Mouse (Mus musculus): ENCODE data around the gene Nup160. TPM values are rescaled to one million over a fixed set of nuclear protein-coding genes. Genes with fewer than 3 reads are reported as not detected.

Gene Nup160
- polyA plus RNA-seq, 1 experiment from 2014 or later = 26.8 TPM

GRCm38 (mm10) chr2:90749676-90750459 is 72.9 kb downstream of the Nup160 start:
- H3K4me3 ChIP-seq (replicated peaks) = no peak overlapping the region
- H3K4me1 ChIP-seq (replicated peaks) = peaks cover 35% of the 10 kb centered on the region
- H3K27me3 ChIP-seq = no peaks in the 10 kb centered on the region
- ATAC-seq = no peak
- H3K4me2 ChIP-seq (replicated peaks) = no peak overlapping the region
- peak overlapping the region; percentile 28; the same call in 1 of the 2 replicates for H3K9ac ChIP-seq (replicated peaks)
- H3K27ac ChIP-seq = no peak overlapping the region
- H3K36me3 ChIP-seq = peaks cover 55% of the 10 kb centered on the region
- WGBS = 77% methylated on average over 6 of the region's 6 CpGs
- H3K9me3 ChIP-seq = no peaks in the 10 kb centered on the region

- 93% methylated on average over 2 of the region's 2 CpGs for WGBS
- no peak overlapping the region for H3K4me2 ChIP-seq (replicated peaks)
- no peak overlapping the region for H3K4me3 ChIP-seq (replicated peaks)
- H3K4me1 ChIP-seq (replicated peaks) = peaks cover 16% of the 10 kb centered on the region
- no peak overlapping the region for H3K27ac ChIP-seq
- ATAC-seq = no peak
- H3K36me3 ChIP-seq = peaks cover 76% of the 10 kb centered on the region
- H3K9me3 ChIP-seq = no peaks in the 10 kb centered on the region
- H3K27me3 ChIP-seq = no peaks in the 10 kb centered on the region
- H3K9ac ChIP-seq (replicated peaks) = no peak overlapping the region
Measured at GRCm38 (mm10) chr2:90753565-90753964, 76.5 kb downstream of the Nup160 start.

GRCm38 (mm10) chr2:90754188-90754587 is 77.2 kb downstream of the Nup160 start:
- H3K9ac ChIP-seq (replicated peaks) = no peak overlapping the region
- WGBS = 98% methylated on average over 3 of the region's 3 CpGs
- ATAC-seq = no peak
- peaks cover 83% of the 10 kb centered on the region for H3K36me3 ChIP-seq
- peaks cover 10% of the 10 kb centered on the region for H3K4me1 ChIP-seq (replicated peaks)
- H3K4me3 ChIP-seq (replicated peaks) = no peak overlapping the region
- H3K27ac ChIP-seq = no peak overlapping the region
- no peaks in the 10 kb centered on the region for H3K27me3 ChIP-seq
- H3K9me3 ChIP-seq = no peaks in the 10 kb centered on the region
- no peak overlapping the region for H3K4me2 ChIP-seq (replicated peaks)

- H3K9me3 ChIP-seq = no peaks in the 10 kb centered on the region
- H3K4me1 ChIP-seq (replicated peaks) = no peaks in the 10 kb centered on the region
- no peak overlapping the region for H3K9ac ChIP-seq (replicated peaks)
- no peak overlapping the region for H3K4me3 ChIP-seq (replicated peaks)
- ATAC-seq = no peak
- WGBS = 87% methylated on average over 3 of the region's 3 CpGs
- peaks cover 86% of the 10 kb centered on the region for H3K36me3 ChIP-seq
- no peaks in the 10 kb centered on the region for H3K27me3 ChIP-seq
- no peak overlapping the region for H3K4me2 ChIP-seq (replicated peaks)
- H3K27ac ChIP-seq = no peak overlapping the region
Measured at GRCm38 (mm10) chr2:90765123-90765522, 88.1 kb downstream of the Nup160 start.

- no peak overlapping the region for H3K9ac ChIP-seq (replicated peaks)
- H3K9me3 ChIP-seq = no peaks in the 10 kb centered on the region
- no peak overlapping the region for H3K4me3 ChIP-seq (replicated peaks)
- H3K27me3 ChIP-seq = peaks cover 12% of the 10 kb centered on the region
- H3K4me2 ChIP-seq (replicated peaks) = no peak overlapping the region
- no peak overlapping the region for H3K27ac ChIP-seq
- ATAC-seq = no peak
- H3K4me1 ChIP-seq (replicated peaks) = peaks cover 14% of the 10 kb centered on the region
- H3K36me3 ChIP-seq = peaks cover 44% of the 10 kb centered on the region
- WGBS = 41% methylated on average over 3 of the region's 3 CpGs
Measured at GRCm38 (mm10) chr2:90781323-90781722, 104.3 kb downstream of the Nup160 start.

GRCm38 (mm10) chr2:90781938-90782337 is 104.9 kb downstream of the Nup160 start:
- Histone ChIP-seq H3K4me3 (replicated peaks) (no peak overlapping the region), H3K36me3 (peaks cover 39% of the 10 kb centered on the region), H3K27ac (no peak overlapping the region), H3K27me3 (peaks cover 12% of the 10 kb centered on the region), H3K4me1 (replicated peaks) (peaks cover 14% of the 10 kb centered on the region), H3K9me3 (no peaks in the 10 kb centered on the region), H3K9ac (replicated peaks) (no peak overlapping the region), H3K4me2 (replicated peaks) (no peak overlapping the region)
- no peak for ATAC-seq
- 35% methylated on average over 2 of the region's 2 CpGs for WGBS

GRCm38 (mm10) chr2:90782458-90782857 is 105.4 kb downstream of the Nup160 start, which contains the start of gene Agbl2:
Gene Agbl2, plus strand, starts transcription at chr2:90782727.
- H3K4me1 ChIP-seq (replicated peaks) = peaks cover 14% of the 10 kb centered on the region
- peak within 1 kb of the TSS; percentile 29 for H3K4me3 ChIP-seq (replicated peaks)
- H3K9ac ChIP-seq (replicated peaks) = peak within 1 kb of the TSS; percentile 46
- peak; percentile 69 for ATAC-seq
- WGBS = 6% methylated on average over 11 of the region's 11 CpGs
- H3K27ac ChIP-seq = no peak within 1 kb of the TSS
- peak within 1 kb of the TSS; percentile 56 for H3K4me2 ChIP-seq (replicated peaks)
- no peaks in the 10 kb centered on the region for H3K9me3 ChIP-seq
- peaks cover 34% of the 10 kb centered on the region for H3K36me3 ChIP-seq
- H3K27me3 ChIP-seq = peaks cover 12% of the 10 kb centered on the region

- peak; percentile 77 for ATAC-seq
- Histone ChIP-seq H3K4me2 (replicated peaks) (peak overlapping the region; percentile 56), H3K9me3 (no peaks in the 10 kb centered on the region), H3K27ac (no peak overlapping the region), H3K27me3 (peaks cover 12% of the 10 kb centered on the region), H3K9ac (replicated peaks) (peak overlapping the region; percentile 46), H3K4me1 (replicated peaks) (peaks cover 14% of the 10 kb centered on the region), H3K36me3 (peaks cover 29% of the 10 kb centered on the region), H3K4me3 (replicated peaks) (peak overlapping the region; percentile 29)
- WGBS = 2% methylated on average over 28 of the region's 29 CpGs
Measured at GRCm38 (mm10) chr2:90782901-90783486, 106.0 kb downstream of the Nup160 start.

Other genes starting within 250 kb of the Nup160 start
- 3.0 and 3.1 TPM in 2 replicates for gene Ptprj, start 96.6 kb upstream of the Nup160 start, polyA plus RNA-seq (2015; fragmentation: Nextera tagmentation; extraction: Ambion mirVana)
- 118 and 131 TPM in 2 replicates for gene Fnbp4, start 68.2 kb downstream of the Nup160 start, polyA plus RNA-seq (2015; fragmentation: Nextera tagmentation; extraction: Ambion mirVana)
- 0.21 and 0.31 TPM in 2 replicates for gene Agbl2, start 105.5 kb downstream of the Nup160 start, polyA plus RNA-seq (2015; fragmentation: Nextera tagmentation; extraction: Ambion mirVana)
- gene Mtch2, start 169.9 kb downstream of the Nup160 start, polyA plus RNA-seq (2015; fragmentation: Nextera tagmentation; extraction: Ambion mirVana) = 246 and 259 TPM in 2 replicates
- 18.1 and 27.3 TPM in 2 replicates for gene C1qtnf4, start 208.6 kb downstream of the Nup160 start, polyA plus RNA-seq (2015; fragmentation: Nextera tagmentation; extraction: Ambion mirVana)
- 63.1 and 64.2 TPM in 2 replicates for gene Kbtbd4, start 227.5 kb downstream of the Nup160 start, polyA plus RNA-seq (2015; fragmentation: Nextera tagmentation; extraction: Ambion mirVana)
- 210 TPM in 2 replicates for gene Ndufs3, start 227.6 kb downstream of the Nup160 start, polyA plus RNA-seq (2015; fragmentation: Nextera tagmentation; extraction: Ambion mirVana)